13 mouse cellular contexts compared by ENCODE assay signal in genomic region chr17:84707407-84707806, GRCm38 (mm10). TPM values are rescaled to one million over a fixed set of nuclear protein-coding genes. Genes with fewer than 3 reads are reported as not detected.
DNase-seq lines count a peak whose midpoint lies in the region; ATAC-seq and TF ChIP-seq lines count a peak whose summit lies in the region.
"Had no signal": no experiment of that assay in that cellular context is flagged by ENCODE, and none has a peak within 500 bp of the region (broad histone marks: within the 10 kb centered on the region; RNA-seq: fewer than 3 reads in every experiment).

No protein-coding gene starts in this region.

- no peak for TF ChIP-seq POLR2A in kidney, adult 2 months (IDR thresholded peaks at IDR 0.05; ENCODE audit: low read depth, low read length)

- H3K4me2 ChIP-seq in midbrain, postnatal 0 days (ENCODE audit: low read depth, low read length, poor library complexity, severe bottlenecking), result no peak overlapping the region
- no peak overlapping the region for H3K4me2 ChIP-seq in midbrain, embryonic 16.5 days (ENCODE audit: low read length)
- H3K4me2 ChIP-seq: lung, embryonic 15.5 days had no signal

- TF ChIP-seq CTCF in kidney, adult 2 months (conservative IDR thresholded peaks at IDR 0.05; ENCODE audit: insufficient read depth, insufficient read length, low read depth, low read length), result peak; percentile 31; the same call in 1 of the 2 replicates
- TF ChIP-seq CTCF in midbrain, postnatal 0 days (IDR thresholded peaks at IDR 0.05), result peak; percentile 50

- WGBS in kidney, adult 2 months, result 63% methylated on average over 4 of the region's 4 CpGs
- WGBS in midbrain, postnatal 0 days, result 69% methylated on average over 4 of the region's 4 CpGs
- 66% methylated on average over 4 of the region's 4 CpGs for WGBS in midbrain, embryonic 16.5 days

- no peaks in the 10 kb centered on the region for H3K9me3 ChIP-seq in midbrain, postnatal 0 days (ENCODE audit: low read length)
- H3K9me3 ChIP-seq in midbrain, embryonic 16.5 days (replicated peaks; ENCODE audit: control insufficient read depth, low read length, poor library complexity, severe bottlenecking), result no peaks in the 10 kb centered on the region
- H3K9me3 ChIP-seq: lung, embryonic 15.5 days had no signal

- no peaks in the 10 kb centered on the region for H3K27me3 ChIP-seq in kidney, adult 2 months (replicated peaks; ENCODE audit: control insufficient read depth, insufficient read depth, low read length)
- H3K27me3 ChIP-seq in midbrain, postnatal 0 days (ENCODE audit: insufficient read depth, low read length), result no peaks in the 10 kb centered on the region
- no peaks in the 10 kb centered on the region for H3K27me3 ChIP-seq in midbrain, embryonic 16.5 days (ENCODE audit: control insufficient read depth, insufficient read depth, low read depth, low read length)
- H3K27me3 ChIP-seq: lung, embryonic 15.5 days had no signal

- H3K27ac ChIP-seq in kidney, adult 2 months (ENCODE audit: insufficient read depth, low read depth, low read length), result no peak overlapping the region
- H3K27ac ChIP-seq in midbrain, postnatal 0 days (ENCODE audit: low read depth, low read length), result no peak overlapping the region
- H3K27ac ChIP-seq in midbrain, embryonic 16.5 days (ENCODE audit: low read length), result no peak overlapping the region
- H3K27ac ChIP-seq: lung, embryonic 15.5 days had no signal

- ATAC-seq in midbrain, postnatal 0 days (ENCODE audit: low FRiP score), result no peak
- no peak for ATAC-seq in midbrain, embryonic 16.5 days

- H3K9ac ChIP-seq in midbrain, postnatal 0 days (replicated peaks; ENCODE audit: low read length, poor library complexity, severe bottlenecking), result no peak overlapping the region
- no peak overlapping the region for H3K9ac ChIP-seq in midbrain, embryonic 16.5 days (ENCODE audit: low read depth, low read length)
- H3K9ac ChIP-seq: lung, embryonic 15.5 days had no signal

- no peak overlapping the region for H3K4me3 ChIP-seq in kidney, adult 2 months (ENCODE audit: insufficient read depth, low read depth, low read length)
- H3K4me3 ChIP-seq in midbrain, postnatal 0 days (ENCODE audit: low read depth, low read length), result no peak overlapping the region
- H3K4me3 ChIP-seq in midbrain, embryonic 16.5 days (ENCODE audit: low read depth, low read length), result no peak overlapping the region
- H3K4me3 ChIP-seq: erythroblast, embryonic 14.5 days; lung, embryonic 15.5 days; myocyte had no signal

- peaks cover 4% of the 10 kb centered on the region for H3K36me3 ChIP-seq in kidney, adult 2 months (ENCODE audit: control insufficient read depth, insufficient read depth, low read length)
- peaks cover 19% of the 10 kb centered on the region for H3K36me3 ChIP-seq in midbrain, postnatal 0 days (ENCODE audit: insufficient read depth, low read length)
- peaks cover 7% of the 10 kb centered on the region; the same call in 1 of the 2 replicates for H3K36me3 ChIP-seq in midbrain, embryonic 16.5 days (ENCODE audit: control insufficient read depth, insufficient read depth, low read length)

- DNase-seq in kidney, adult 2 months, result no peak
- no peak for DNase-seq in kidney, adult 9 months
- DNase-seq in midbrain, postnatal 0 days (ENCODE audit: low spot score), result no peak
- DNase-seq in NIH3T3 (ENCODE audit: low read depth), result peak; percentile 59
- peak; percentile 26 for DNase-seq in naive thymus-derived CD4-positive, alpha-beta T cell, adult 2 months (ENCODE audit: low read depth)
- no peak for DNase-seq in gastrocnemius, postnatal 4 days (ENCODE audit: low spot score in 2 of 2)
- DNase-seq: gastrocnemius, postnatal 25 days had no signal

- H3K4me1 ChIP-seq in kidney, adult 2 months (ENCODE audit: control insufficient read depth, insufficient read depth, low read length), result no peaks in the 10 kb centered on the region
- H3K4me1 ChIP-seq in midbrain, postnatal 0 days (ENCODE audit: insufficient read depth, low read length), result peaks cover 6% of the 10 kb centered on the region
- peaks cover 17% of the 10 kb centered on the region for H3K4me1 ChIP-seq in midbrain, embryonic 16.5 days (ENCODE audit: control insufficient read depth, insufficient read depth, low read length)

RNA-seq across cellular contexts. Expression of gene Abcg5, which starts 24.6 kb away (rescaled TPM):
- polyA plus RNA-seq in kidney, adult 2 months (2012; rRNA removed), result 0.45 and 0.47 TPM in 2 replicates
- 2.9 and 3.0 TPM in 2 replicates for total RNA-seq in midbrain, postnatal 0 days (2014; rRNA removed)
- polyA plus RNA-seq in midbrain, postnatal 0 days (2015; fragmentation: Nextera tagmentation; extraction: Ambion mirVana), result 1.2 and 1.3 TPM in 2 replicates
- polyA plus RNA-seq in midbrain, embryonic 16.5 days (2015; fragmentation: Nextera tagmentation; extraction: Ambion mirVana), result 1.5 and 2.7 TPM in 2 replicates
- not detected for total RNA-seq in gastrocnemius, postnatal 4 days (2021)
- total RNA-seq: gastrocnemius, postnatal 25 days; hematopoietic stem cell, adult 5-6 weeks; layer of hippocampus, postnatal 14 days had no signal
- polyA plus RNA-seq: erythroblast, embryonic 14.5 days; myocyte had no signal

RNA-seq across cellular contexts. Expression of gene Abcg8, which starts 31.3 kb away (rescaled TPM):
- 0.33 and 0.45 TPM in 2 replicates for polyA plus RNA-seq in kidney, adult 2 months (2012; rRNA removed)
- total RNA-seq in midbrain, postnatal 0 days (2014; rRNA removed), result not detected in 2 replicates
- 0.06 TPM in 1 of 2 replicates, not detected in the other for polyA plus RNA-seq in midbrain, postnatal 0 days (2015; fragmentation: Nextera tagmentation; extraction: Ambion mirVana)
- 0.08 TPM in 1 of 2 replicates, not detected in the other for polyA plus RNA-seq in midbrain, embryonic 16.5 days (2015; fragmentation: Nextera tagmentation; extraction: Ambion mirVana)
- under 1 TPM; 0.10 TPM for total RNA-seq in gastrocnemius, postnatal 4 days (2021)
- total RNA-seq: gastrocnemius, postnatal 25 days; hematopoietic stem cell, adult 5-6 weeks; layer of hippocampus, postnatal 14 days had no signal
- polyA plus RNA-seq: erythroblast, embryonic 14.5 days; lung, embryonic 15.5 days had no signal

Comparison
In these comparisons a context has a peak if more than half of its experiments do, and no peak if none do; other contexts are left out.
1. DNase-seq: peak in NIH3T3 (single experiment) and naive thymus-derived CD4-positive, alpha-beta T cell, adult 2 months (single experiment); none in kidney, adult 2 months (single experiment), kidney, adult 9 months (single experiment), midbrain, postnatal 0 days (single experiment) and gastrocnemius, postnatal 4 days (0 of 2).